Mouse (Mus musculus) heart, adult 2 months (tissue): Measurements from ENCODE around the gene Lhfpl2. TPM values are rescaled to one million over a fixed set of nuclear protein-coding genes. Genes with fewer than 3 reads are reported as not detected.

Source experiments
- DNase-seq, 2 experiments: peaks; one replicate each; pipeline ENCODE4 v3.0.0; 2021
- H3K27ac ChIP-seq: fragments of 200-600 bp; 2 replicates; pipeline ENCODE4 v1.8.1; 2022
- H3K27me3 ChIP-seq: fragments of 200-500 bp; 2 replicates; pipeline ENCODE4 v1.6.1; 2012; ENCODE audit warnings: mild to moderate bottlenecking, low read length, inconsistent platforms, mixed read lengths; ENCODE audit not compliant: control insufficient read depth, insufficient read depth
- H3K36me3 ChIP-seq: fragments of 200-500 bp; 2 replicates; pipeline ENCODE4 v1.6.1; 2012; ENCODE audit warnings: low read length, inconsistent platforms; ENCODE audit not compliant: control insufficient read depth, insufficient read depth
- H3K4me1 ChIP-seq: fragments of 200-500 bp; 2 replicates; pipeline ENCODE4 v1.6.1; 2011; ENCODE audit warnings: low read length; ENCODE audit not compliant: control insufficient read depth, insufficient read depth
- H3K4me3 ChIP-seq: fragments of 200-600 bp; 2 replicates; pipeline ENCODE4 v1.8.1; 2022
- H3K79me2 ChIP-seq: fragments of 200-500 bp; replicated peaks from 2 replicates; pipeline ENCODE4 v1.6.1; 2012; ENCODE audit warnings: mild to moderate bottlenecking, inconsistent platforms, low read length, moderate library complexity, mixed read lengths; ENCODE audit not compliant: control insufficient read depth, insufficient read depth
- H3K9ac ChIP-seq: fragments of 200-500 bp; 2 replicates; pipeline ENCODE4 v1.6.1; 2012; ENCODE audit warnings: low read depth, mild to moderate bottlenecking, control low read depth, inconsistent platforms, low read length, mixed read lengths
- CTCF ChIP-seq: fragments of 200-600 bp; IDR thresholded peaks from 2 replicates; pipeline ENCODE4 v1.8.1; 2022; ENCODE audit warnings: antibody characterized with exemption, mild to moderate bottlenecking, moderate library complexity
- EP300 ChIP-seq: fragments of 200-500 bp; IDR thresholded peaks from 2 replicates; pipeline ENCODE4 v1.6.1; 2011; ENCODE audit warnings: low read depth, low read length, control low read depth; ENCODE audit not compliant: insufficient read depth
- POLR2A ChIP-seq: fragments of 200-500 bp; IDR thresholded peaks from 2 replicates; pipeline ENCODE4 v1.6.1; 2011; ENCODE audit warnings: mild to moderate bottlenecking, low read depth, low read length, control low read depth; ENCODE audit not compliant: insufficient read depth
- whole genome bisulfite sequencing: fragments of 180-500 bp; shearing (Covaris S2); methylation state at CpG from one replicate; pipeline ENCODE4 v1.1.7; 2018; 5-methylcytosine and 5-hydroxymethylcytosine counted together
- intact Hi-C: fragments of 180-260 bp; cut with DNase I; formaldehyde crosslinking; loops from one replicate; pipeline ENCODE4 v1.15.1; 2025
- polyA plus RNA-seq: library from polyadenylated mRNA; depleted of rRNA; stranded (reverse); fragments of >200 nt; gene quantifications from 2 replicates; pipeline ENCODE4 v1.2.3, GENCODE M21; 2012
- total RNA-seq, 2 experiments: library from RNA; stranded (reverse); gene quantifications; 2 replicates each; pipeline ENCODE4 v1.2.3; 2021

Gene Lhfpl2
- total and polyA plus RNA-seq, 3 experiments = 2.8 to 4.0 (median 3.5) TPM

GRCm38 (mm10) chr13:94058642-94059222, 1.1 kb downstream of the Lhfpl2 start:
- Histone ChIP-seq H3K27me3 (no peaks in the 10 kb centered on the region; the same call in 1 of the 2 replicates), H3K27ac (no peak overlapping the region), H3K4me3 (peak overlapping the region; percentile 78), H3K4me1 (no peaks in the 10 kb centered on the region), H3K36me3 (no peaks in the 10 kb centered on the region), H3K9ac (no peak overlapping the region), H3K79me2 (no peaks in the 10 kb centered on the region)
- TF ChIP-seq POLR2A (no peak), CTCF (no peak), EP300 (no peak)
- intact Hi-C loops = loop anchor here (5.0 kb wide), 1 partner anchor 221 kb away; no protein-coding TSS in a partner anchor
- WGBS = 61% methylated on average over 6 of the region's 6 CpGs
- peak in 1 of 2 experiments; percentile 1 for DNase-seq

GRCm38 (mm10) chr13:94059373-94059772, 1.8 kb downstream of the Lhfpl2 start:
- H3K27ac ChIP-seq = no peak overlapping the region
- no peaks in the 10 kb centered on the region for H3K79me2 ChIP-seq
- WGBS = 95% methylated on average over 4 of the region's 4 CpGs
- DNase-seq = peak in 1 of 2 experiments; percentile 10
- peaks cover 2% of the 10 kb centered on the region for H3K4me1 ChIP-seq
- no peaks in the 10 kb centered on the region for H3K36me3 ChIP-seq
- H3K27me3 ChIP-seq = no peaks in the 10 kb centered on the region; the same call in 1 of the 2 replicates
- TF ChIP-seq POLR2A = no peak
- TF ChIP-seq EP300 = no peak
- TF ChIP-seq CTCF = no peak
- no peak overlapping the region for H3K9ac ChIP-seq
- intact Hi-C loops = loop anchor here (5.0 kb wide), 1 partner anchor 222 kb away; no protein-coding TSS in a partner anchor
- no peak overlapping the region for H3K4me3 ChIP-seq

GRCm38 (mm10) chr13:94059778-94060177, 2.2 kb downstream of the Lhfpl2 start:
- no peak overlapping the region for H3K9ac ChIP-seq
- TF ChIP-seq EP300 (no peak), CTCF (peak; percentile 80)
- no peak overlapping the region for H3K4me3 ChIP-seq
- no peaks in the 10 kb centered on the region for H3K79me2 ChIP-seq
- DNase-seq = peak in 1 of 2 experiments; percentile 60
- no peak overlapping the region for H3K27ac ChIP-seq
- intact Hi-C loops = loop anchor here (5.0 to 10.0 kb wide), 5 partner anchors 83 to 267 kb away; no protein-coding TSS in a partner anchor
- H3K36me3 ChIP-seq = no peaks in the 10 kb centered on the region
- H3K27me3 ChIP-seq = no peaks in the 10 kb centered on the region; the same call in 1 of the 2 replicates
- H3K4me1 ChIP-seq = peaks cover 6% of the 10 kb centered on the region
- 88% methylated on average over 6 of the region's 6 CpGs for WGBS

GRCm38 (mm10) chr13:94060461-94060860, 2.9 kb downstream of the Lhfpl2 start:
- DNase-seq = no peak
- Histone ChIP-seq H3K36me3 (no peaks in the 10 kb centered on the region), H3K9ac (no peak overlapping the region), H3K27ac (no peak overlapping the region), H3K27me3 (no peaks in the 10 kb centered on the region; the same call in 1 of the 2 replicates), H3K4me1 (peaks cover 9% of the 10 kb centered on the region), H3K79me2 (no peaks in the 10 kb centered on the region), H3K4me3 (no peak overlapping the region)
- intact Hi-C loops = loop anchor here (5.0 to 10.0 kb wide), 4 partner anchors 82 to 268 kb away; no protein-coding TSS in a partner anchor
- 92% methylated on average over 3 of the region's 3 CpGs for WGBS
- no peak for TF ChIP-seq EP300
- no peak for TF ChIP-seq CTCF
- no peak for TF ChIP-seq POLR2A

GRCm38 (mm10) chr13:94061256-94061877, 3.8 kb downstream of the Lhfpl2 start:
- Histone ChIP-seq H3K4me1 (peaks cover 9% of the 10 kb centered on the region), H3K36me3 (no peaks in the 10 kb centered on the region)
- TF ChIP-seq EP300 (no peak), POLR2A (no peak), CTCF (no peak)

More at GRCm38 (mm10) chr13:94061256-94061877, 3.8 kb downstream of the Lhfpl2 start:
- peak in 1 of 2 experiments; percentile 7 for DNase-seq
- Histone ChIP-seq H3K27ac (no peak overlapping the region), H3K4me3 (no peak overlapping the region), H3K9ac (no peak overlapping the region), H3K27me3 (no peaks in the 10 kb centered on the region; the same call in 1 of the 2 replicates), H3K79me2 (no peaks in the 10 kb centered on the region)
- 86% methylated on average over 9 of the region's 9 CpGs for WGBS
- intact Hi-C loops = loop anchor here (5.0 to 10.0 kb wide), 4 partner anchors 81 to 269 kb away; no protein-coding TSS in a partner anchor
